Mouse (Mus musculus): ENCODE data around the gene Cysltr1.

The Cysltr1 gene

GRCm38 (mm10) chrX:106603386-106603785 lies at the start of gene Cysltr1:
Gene Cysltr1, minus strand, starts transcription at chrX:106603679.
- peak; percentile 2 for DNase-seq

GRCm38 (mm10) chrX:106634799-106635541 lies 31.5 kb upstream of the Cysltr1 start:
- no peak for DNase-seq

- no peak for DNase-seq
Measured at GRCm38 (mm10) chrX:106633543-106633942, 30.1 kb upstream of the Cysltr1 start.

- DNase-seq: no peak
Measured at GRCm38 (mm10) chrX:106628514-106628913, 25.0 kb upstream of the Cysltr1 start.

- no peak for DNase-seq
Measured at GRCm38 (mm10) chrX:106623667-106624066, 20.2 kb upstream of the Cysltr1 start.

GRCm38 (mm10) chrX:106622512-106622911 lies 19.0 kb upstream of the Cysltr1 start:
- DNase-seq: no peak

- no peak for DNase-seq
Measured at GRCm38 (mm10) chrX:106602574-106603258, 763 bp downstream of the Cysltr1 start.

GRCm38 (mm10) chrX:106595904-106596303 lies 7.6 kb downstream of the Cysltr1 start:
- DNase-seq: no peak

GRCm38 (mm10) chrX:106593914-106594313 lies 9.6 kb downstream of the Cysltr1 start:
- no peak for DNase-seq

GRCm38 (mm10) chrX:106582886-106583285 lies 20.6 kb downstream of the Cysltr1 start, which contains the start of gene Gm5127:
Gene Gm5127, plus strand, starts transcription at chrX:106583186.
- no peak for DNase-seq

- DNase-seq: no peak
Measured at GRCm38 (mm10) chrX:106582197-106582596, 21.3 kb downstream of the Cysltr1 start.

GRCm38 (mm10) chrX:106580410-106580809 lies 23.1 kb downstream of the Cysltr1 start:
- DNase-seq: no peak

GRCm38 (mm10) chrX:106578966-106579365 lies 24.5 kb downstream of the Cysltr1 start:
- DNase-seq: no peak

- DNase-seq: no peak
Measured at GRCm38 (mm10) chrX:106555457-106555856, 48.0 kb downstream of the Cysltr1 start.

- no peak for DNase-seq
Measured at GRCm38 (mm10) chrX:106536359-106536758, 67.1 kb downstream of the Cysltr1 start.

All from thymus, postnatal 14 days (tissue).